Mouse (Mus musculus) kidney, postnatal 10 days (tissue): ENCODE data around the gene 0610030E20Rik.

Source experiments
- DNase-seq: peaks from one replicate; pipeline ENCODE4 v3.0.0; 2021; ENCODE audit warnings: mixed read lengths

The 0610030E20Rik gene

GRCm38 (mm10) chr6:72371147-72371546, 24.0 kb downstream of the 0610030E20Rik start:
- DNase-seq: peak; percentile 69

GRCm38 (mm10) chr6:72371571-72371970, 24.5 kb downstream of the 0610030E20Rik start:
- DNase-seq: no peak

GRCm38 (mm10) chr6:72373184-72373583, 26.1 kb downstream of the 0610030E20Rik start:
- DNase-seq: no peak

GRCm38 (mm10) chr6:72374206-72374605, 27.1 kb downstream of the 0610030E20Rik start:
- DNase-seq: no peak

- DNase-seq: no peak
These were observed 27.9 kb downstream of the 0610030E20Rik start for GRCm38 (mm10) chr6:72374820-72375563.

- no peak for DNase-seq
These were observed 31.6 kb downstream of the 0610030E20Rik start for GRCm38 (mm10) chr6:72378510-72379234.

GRCm38 (mm10) chr6:72379377-72380130, 32.4 kb downstream of the 0610030E20Rik start:
- DNase-seq: peak; percentile 55

GRCm38 (mm10) chr6:72380131-72380770, 33.1 kb downstream of the 0610030E20Rik start, which contains the start of gene Vamp5:
TSS of gene Vamp5 (minus strand) at chr6:72380468.
- peak; percentile 91 for DNase-seq

GRCm38 (mm10) chr6:72382494-72382893, 35.4 kb downstream of the 0610030E20Rik start:
- DNase-seq: no peak

- no peak for DNase-seq
These were observed 36.2 kb downstream of the 0610030E20Rik start for GRCm38 (mm10) chr6:72383142-72383820.

- no peak for DNase-seq
These were observed 36.8 kb downstream of the 0610030E20Rik start for GRCm38 (mm10) chr6:72383952-72384351.

- no peak for DNase-seq
These were observed 38.1 kb downstream of the 0610030E20Rik start for GRCm38 (mm10) chr6:72385258-72385657.

GRCm38 (mm10) chr6:72386561-72386960, 39.4 kb downstream of the 0610030E20Rik start:
- DNase-seq: no peak

GRCm38 (mm10) chr6:72387816-72388215, 40.7 kb downstream of the 0610030E20Rik start:
- no peak for DNase-seq

- DNase-seq: no peak
These were observed 41.1 kb downstream of the 0610030E20Rik start for GRCm38 (mm10) chr6:72388266-72388665.

- DNase-seq: no peak
These were observed 41.7 kb downstream of the 0610030E20Rik start for GRCm38 (mm10) chr6:72388791-72389329.

- DNase-seq: peak; percentile 60
These were observed 42.4 kb downstream of the 0610030E20Rik start for GRCm38 (mm10) chr6:72389471-72389940.

GRCm38 (mm10) chr6:72389941-72390771, 43.0 kb downstream of the 0610030E20Rik start, which contains the start of gene Vamp8:
TSS of gene Vamp8 (minus strand) at chr6:72390703.
- DNase-seq: peak; percentile 93

GRCm38 (mm10) chr6:72390795-72391521, 43.8 kb downstream of the 0610030E20Rik start:
- peak; percentile 95 for DNase-seq

- DNase-seq: no peak
These were observed 45.2 kb downstream of the 0610030E20Rik start for GRCm38 (mm10) chr6:72392341-72392740.
